Mouse (Mus musculus) ES-E14 (cell line): ENCODE data around the gene Adamts2. TPM values are rescaled to one million over a fixed set of nuclear protein-coding genes. Genes with fewer than 3 reads are reported as not detected.

ENCODE experiments used
- DNase-seq: peaks from one replicate; pipeline ENCODE4 v3.0.0-alpha.2; 2013; ENCODE audit warnings: low read depth, low spot score
- H3K27ac ChIP-seq: 2 replicates; pipeline ENCODE4 v1.5.1; 2012; ENCODE audit warnings: low read depth, mild to moderate bottlenecking, low read length, moderate library complexity, mixed read lengths; ENCODE audit not compliant: poor library complexity, insufficient read depth, severe bottlenecking
- H3K36me3 ChIP-seq: 2 replicates; pipeline ENCODE4 v1.6.1; 2012; ENCODE audit warnings: mild to moderate bottlenecking, low read length, moderate library complexity, mixed read lengths; ENCODE audit not compliant: control insufficient read depth, poor library complexity, insufficient read depth, severe bottlenecking
- H3K4me1 ChIP-seq, 2 experiments: fragments of 150-350 bp in 1 of 2; sonication (generic) in 1 of 2; 2 replicates each; pipeline ENCODE4 v1.6.1; 2012; ENCODE audit warnings: low read length in 2 of 2, mild to moderate bottlenecking in 1 of 2, mixed read lengths in 1 of 2; ENCODE audit not compliant: control insufficient read depth in 2 of 2, insufficient read depth in 2 of 2, poor library complexity in 1 of 2
- H3K4me3 ChIP-seq, 2 experiments: fragments of 150-350 bp in 1 of 2; sonication (generic) in 1 of 2; 2 replicates each; pipeline ENCODE4 v1.5.1; 2012; ENCODE audit warnings: low read length in 2 of 2, low read depth in 1 of 2, mild to moderate bottlenecking in 1 of 2, mixed read lengths in 1 of 2; ENCODE audit not compliant: insufficient read depth in 1 of 2, poor library complexity in 1 of 2, severe bottlenecking in 1 of 2
- H3K9ac ChIP-seq: 2 replicates; pipeline ENCODE4 v1.6.1; 2012; ENCODE audit warnings: low read depth, mild to moderate bottlenecking, low read length, mixed read lengths; ENCODE audit not compliant: poor library complexity, insufficient read depth, severe bottlenecking
- H3K9me3 ChIP-seq: fragments of 150-350 bp; sonication (generic); 2 replicates; pipeline ENCODE4 v1.6.1; 2012; ENCODE audit warnings: low read depth, mild to moderate bottlenecking, low read length; ENCODE audit not compliant: control insufficient read depth, insufficient read depth
- CHD2 ChIP-seq: IDR thresholded peaks from 2 replicates; pipeline ENCODE4 v1.6.1; 2014; ENCODE audit warnings: mild to moderate bottlenecking, low read depth, low read length, inconsistent platforms
- HCFC1 ChIP-seq: IDR thresholded peaks from 2 replicates; pipeline ENCODE4 v1.6.1; 2012; ENCODE audit warnings: low read length, inconsistent platforms, borderline replicate concordance; ENCODE audit not compliant: insufficient read depth
- MAFK ChIP-seq: IDR thresholded peaks from 2 replicates; pipeline ENCODE4 v1.6.1; 2014; ENCODE audit warnings: mild to moderate bottlenecking, low read depth, low read length, inconsistent platforms; ENCODE audit not compliant: insufficient read depth
- ZC3H11A ChIP-seq: IDR thresholded peaks from 2 replicates; pipeline ENCODE4 v1.6.1; 2012; ENCODE audit warnings: low read depth, mild to moderate bottlenecking, inconsistent platforms, low read length, borderline replicate concordance
- ZNF384 ChIP-seq: IDR thresholded peaks from 2 replicates; pipeline ENCODE4 v1.6.1; 2012; ENCODE audit warnings: low read depth, low read length, inconsistent platforms
- in situ Hi-C, 2 experiments: fragments of 600-800 bp; cut with MboI; formaldehyde crosslinking; loops; one replicate each; pipeline ENCODE4 v1.15.1; 2025; ENCODE audit warnings: low sequenced_read_pairs in 2 of 2, inconsistent platforms in 1 of 2; ENCODE audit not compliant: unreplicated experiment in 2 of 2
- total RNA-seq: library from RNA; depleted of rRNA; stranded (reverse); fragments of 300-350 nt; gene quantifications from 2 replicates; pipeline ENCODE4 v1.2.3, GENCODE M21; 2012

The Adamts2 gene
- total RNA-seq, 1 experiment = 1.1 TPM

GRCm38 (mm10) chr11:50703397-50703796 is 101.5 kb downstream of the Adamts2 start:
- Histone ChIP-seq H3K9ac (no peak overlapping the region), H3K36me3 (no peaks in the 10 kb centered on the region), H3K9me3 (no peaks in the 10 kb centered on the region), H3K27ac (no peak overlapping the region), H3K4me1 (peaks cover 2 to 6% of the 10 kb centered on the region in 2 experiments; a peak in 2 of 4 replicates), H3K4me3 (no peak overlapping the region)
- TF ChIP-seq CHD2 (no peak), MAFK (no peak), HCFC1 (no peak), ZNF384 (no peak), ZC3H11A (no peak)
- DNase-seq = no peak
- in situ Hi-C loops = no loop called here

GRCm38 (mm10) chr11:50704511-50704910 is 102.6 kb downstream of the Adamts2 start:
- DNase-seq = no peak
- no peak overlapping the region for H3K27ac ChIP-seq
- no peaks in the 10 kb centered on the region for H3K9me3 ChIP-seq
- H3K4me1 ChIP-seq = peaks cover 2 to 6% of the 10 kb centered on the region in 2 experiments; a peak in 2 of 4 replicates
- TF ChIP-seq ZNF384 (no peak), MAFK (no peak), CHD2 (no peak), HCFC1 (no peak), ZC3H11A (no peak)
- no peak overlapping the region for H3K9ac ChIP-seq
- no peaks in the 10 kb centered on the region for H3K36me3 ChIP-seq
- no peak overlapping the region for H3K4me3 ChIP-seq
- in situ Hi-C loops = no loop called here

DNA sequence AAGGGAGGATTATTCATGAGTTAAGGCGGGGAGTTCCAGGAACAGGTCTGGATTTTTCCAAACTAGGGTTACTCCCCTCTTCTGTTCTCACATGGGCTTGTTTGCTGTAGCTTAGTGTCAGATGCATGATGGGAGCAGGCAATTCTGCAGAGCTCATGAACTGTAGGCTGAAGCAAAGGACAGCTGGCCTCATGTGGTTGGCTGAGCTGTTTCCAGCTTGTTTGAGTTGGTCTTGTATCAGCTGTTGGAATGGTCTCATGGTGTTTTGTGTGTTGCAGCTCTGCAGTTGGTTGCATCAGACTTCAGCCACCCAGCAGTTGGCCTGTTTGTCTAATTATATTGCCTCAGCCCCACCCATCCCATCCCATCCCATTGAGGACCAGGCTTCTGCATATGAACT is 105.4 kb downstream of the Adamts2 start:
- peaks cover 2 to 6% of the 10 kb centered on the region in 2 experiments; a peak in 2 of 4 replicates for H3K4me1 ChIP-seq
- no peak for TF ChIP-seq HCFC1
- no peak for TF ChIP-seq ZNF384
- TF ChIP-seq ZC3H11A = no peak
- no peak for TF ChIP-seq CHD2
- TF ChIP-seq MAFK = no peak
- H3K27ac ChIP-seq = no peak overlapping the region
- H3K4me3 ChIP-seq = no peak overlapping the region
- no peaks in the 10 kb centered on the region for H3K36me3 ChIP-seq
- no peak overlapping the region for H3K9ac ChIP-seq
- in situ Hi-C loops = no loop called here
- no peaks in the 10 kb centered on the region for H3K9me3 ChIP-seq
- no peak for DNase-seq

DNA sequence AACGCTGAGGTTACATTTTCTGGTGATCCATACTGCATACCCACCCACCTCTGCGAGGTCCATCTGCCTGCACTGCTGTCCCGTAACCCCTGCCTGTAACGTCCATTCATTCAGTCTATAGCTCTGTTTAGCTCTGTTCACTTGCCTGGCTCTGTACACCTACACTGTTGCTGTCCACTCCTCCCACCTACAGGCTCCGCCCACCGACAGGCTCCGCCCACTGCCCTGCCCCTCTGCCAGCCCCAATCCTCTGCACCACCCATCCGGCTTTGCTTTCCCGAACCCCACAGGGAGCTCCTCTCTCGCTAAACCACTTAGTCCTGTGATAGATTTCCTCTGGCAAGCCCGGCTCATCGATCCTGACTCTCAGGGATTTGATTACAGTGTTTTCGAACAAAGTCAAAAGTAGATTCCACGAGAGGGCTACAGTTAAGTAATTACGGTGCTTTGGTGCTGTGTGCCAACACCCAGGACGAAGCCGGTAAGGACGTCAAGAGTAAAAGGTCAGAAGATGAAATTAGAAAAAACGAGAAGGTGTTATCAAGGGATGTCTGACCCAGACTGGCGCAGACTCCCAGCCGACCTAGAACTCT is 111.8 kb downstream of the Adamts2 start:
- Histone ChIP-seq H3K27ac (no peak overlapping the region), H3K9ac (no peak overlapping the region), H3K4me3 (peak overlapping the region in 1 of 2 experiments; percentile 55; a peak in 2 of 4 replicates), H3K4me1 (peaks cover 0 to 13% of the 10 kb centered on the region in 2 experiments; a peak in 2 of 4 replicates), H3K9me3 (no peaks in the 10 kb centered on the region), H3K36me3 (no peaks in the 10 kb centered on the region)
- in situ Hi-C loops = no loop called here
- peak; percentile 69 for DNase-seq
- no peak for TF ChIP-seq ZC3H11A
- no peak for TF ChIP-seq CHD2
- no peak for TF ChIP-seq HCFC1
- no peak for TF ChIP-seq MAFK
- TF ChIP-seq ZNF384 = no peak

- H3K4me1 ChIP-seq = peaks cover 0 to 16% of the 10 kb centered on the region in 2 experiments; a peak in 2 of 4 replicates
- in situ Hi-C loops = no loop called here
- no peak for TF ChIP-seq HCFC1
- TF ChIP-seq CHD2 = no peak
- TF ChIP-seq MAFK = no peak
- TF ChIP-seq ZC3H11A = no peak
- TF ChIP-seq ZNF384 = no peak
- no peak overlapping the region for H3K4me3 ChIP-seq
- H3K27ac ChIP-seq = no peak overlapping the region
- no peaks in the 10 kb centered on the region for H3K9me3 ChIP-seq
- H3K36me3 ChIP-seq = no peaks in the 10 kb centered on the region
- no peak overlapping the region for H3K9ac ChIP-seq
- no peak for DNase-seq
These were observed 113.2 kb downstream of the Adamts2 start for GRCm38 (mm10) chr11:50715091-50715490.
